18 mouse cellular contexts compared by ENCODE assay signal in the genomic region with DNA sequence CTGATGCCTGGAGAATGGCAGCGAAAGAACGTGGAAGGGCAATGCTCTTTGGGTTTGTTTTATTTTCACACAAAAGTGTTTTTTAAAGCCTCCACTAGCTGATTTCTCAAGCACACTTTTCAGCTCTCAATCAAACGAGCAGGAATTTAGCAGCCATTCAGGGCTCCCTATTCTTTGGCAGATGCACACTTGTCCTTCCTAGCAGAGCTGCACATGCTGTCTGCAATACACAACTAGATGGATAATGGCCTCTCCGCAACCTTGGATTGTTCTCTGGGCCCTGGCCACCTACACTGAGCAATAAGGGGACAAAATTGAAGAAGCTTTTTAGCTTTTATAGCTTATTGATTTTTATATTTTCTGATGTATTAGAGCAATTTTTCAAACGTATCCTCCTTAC.
DNase-seq lines count a peak whose midpoint lies in the region; ATAC-seq lines count a peak whose summit lies in the region.
"Had no signal": no experiment of that assay in that cellular context is flagged by ENCODE, and none has a peak within 500 bp of the region (broad histone marks: within the 10 kb centered on the region; RNA-seq: fewer than 3 reads in every experiment).

No protein-coding gene starts in this region.

- no peak overlapping the region for H3K4me2 ChIP-seq in neural tube, embryonic 14.5 days (ENCODE audit: low read depth, low read length)
- no peak overlapping the region for H3K4me2 ChIP-seq in neural tube, embryonic 15.5 days
- no peak overlapping the region for H3K4me2 ChIP-seq in forebrain, embryonic 16.5 days (ENCODE audit: low read length)
- no peak overlapping the region for H3K4me2 ChIP-seq in midbrain, embryonic 11.5 days
- H3K4me2 ChIP-seq: heart, embryonic 15.5 days; limb, embryonic 15.5 days; liver, embryonic 15.5 days had no signal

- no peaks in the 10 kb centered on the region for H3K36me3 ChIP-seq in neural tube, embryonic 14.5 days (ENCODE audit: control insufficient read depth, insufficient read depth, low read length)
- H3K36me3 ChIP-seq in neural tube, embryonic 15.5 days: no peaks in the 10 kb centered on the region
- H3K36me3 ChIP-seq in forebrain, embryonic 16.5 days (ENCODE audit: control insufficient read depth, insufficient read depth): no peaks in the 10 kb centered on the region
- H3K36me3 ChIP-seq in midbrain, embryonic 11.5 days (ENCODE audit: control insufficient read depth, insufficient read depth, low read length): no peaks in the 10 kb centered on the region
- H3K36me3 ChIP-seq: heart, embryonic 15.5 days; limb, embryonic 15.5 days; liver, embryonic 15.5 days had no signal

- peak; percentile 63; the same call in 1 of the 2 replicates for ATAC-seq in neural tube, embryonic 14.5 days (ENCODE audit: low read depth)
- ATAC-seq in neural tube, embryonic 15.5 days (ENCODE audit: low FRiP score): no peak
- peak; percentile 75 for ATAC-seq in forebrain, embryonic 16.5 days
- ATAC-seq in midbrain, embryonic 11.5 days (ENCODE audit: low FRiP score): peak; percentile 81
- ATAC-seq: intestine, embryonic 16.5 days had no signal

- H3K9me3 ChIP-seq in neural tube, embryonic 14.5 days (ENCODE audit: control insufficient read depth, low read length): no peaks in the 10 kb centered on the region
- no peaks in the 10 kb centered on the region for H3K9me3 ChIP-seq in neural tube, embryonic 15.5 days (replicated peaks)
- H3K9me3 ChIP-seq in forebrain, embryonic 16.5 days (ENCODE audit: control insufficient read depth, low read length): no peaks in the 10 kb centered on the region
- no peaks in the 10 kb centered on the region for H3K9me3 ChIP-seq in midbrain, embryonic 11.5 days (ENCODE audit: control insufficient read depth, low read length)
- H3K9me3 ChIP-seq: heart, embryonic 15.5 days; limb, embryonic 15.5 days; liver, embryonic 15.5 days had no signal

- peak; percentile 88 for DNase-seq in midbrain, embryonic 11.5 days (ENCODE audit: low spot score, missing footprints)
- no peak for DNase-seq in frontal cortex, postnatal 10 days (ENCODE audit: low spot score in 2 of 2)
- no peak for DNase-seq in frontal cortex, adult 2 months (ENCODE audit: extremely low spot score in 1 of 2, low spot score in 1 of 2)
- DNase-seq in adrenal gland, postnatal 14 days: no peak
- DNase-seq in adrenal gland, postnatal 10 days: no peak
- DNase-seq: gastrocnemius, postnatal 25 days; heart, postnatal 4 days; right cerebral cortex, postnatal 4 days had no signal

- no peak overlapping the region for H3K9ac ChIP-seq in neural tube, embryonic 14.5 days (replicated peaks; ENCODE audit: low read depth, low read length)
- H3K9ac ChIP-seq in neural tube, embryonic 15.5 days (replicated peaks): no peak overlapping the region
- H3K9ac ChIP-seq in forebrain, embryonic 16.5 days (replicated peaks; ENCODE audit: low read depth, low read length): no peak overlapping the region
- no peak overlapping the region for H3K9ac ChIP-seq in midbrain, embryonic 11.5 days (ENCODE audit: low read length)
- H3K9ac ChIP-seq: heart, embryonic 15.5 days; limb, embryonic 15.5 days; liver, embryonic 15.5 days had no signal

- no peaks in the 10 kb centered on the region for H3K4me1 ChIP-seq in neural tube, embryonic 14.5 days (ENCODE audit: control insufficient read depth, insufficient read depth, low read length)
- no peaks in the 10 kb centered on the region for H3K4me1 ChIP-seq in neural tube, embryonic 15.5 days
- peaks cover 3% of the 10 kb centered on the region; the same call in 1 of the 2 replicates for H3K4me1 ChIP-seq in forebrain, embryonic 16.5 days (replicated peaks; ENCODE audit: control insufficient read depth, insufficient read depth, low read length)
- no peaks in the 10 kb centered on the region for H3K4me1 ChIP-seq in midbrain, embryonic 11.5 days (ENCODE audit: control insufficient read depth, insufficient read depth, low read length)
- H3K4me1 ChIP-seq: heart, embryonic 15.5 days; limb, embryonic 15.5 days; liver, embryonic 15.5 days had no signal

- H3K4me3 ChIP-seq in neural tube, embryonic 14.5 days (ENCODE audit: low read depth, low read length): no peak overlapping the region
- no peak overlapping the region for H3K4me3 ChIP-seq in neural tube, embryonic 15.5 days (replicated peaks)
- no peak overlapping the region for H3K4me3 ChIP-seq in forebrain, embryonic 16.5 days (replicated peaks; ENCODE audit: low read length)
- H3K4me3 ChIP-seq in midbrain, embryonic 11.5 days (ENCODE audit: low read depth, low read length): no peak overlapping the region
- H3K4me3 ChIP-seq: heart, embryonic 15.5 days; layer of hippocampus, adult 2 months; limb, embryonic 15.5 days; liver, embryonic 15.5 days had no signal

- no peak overlapping the region for H3K27ac ChIP-seq in neural tube, embryonic 14.5 days (ENCODE audit: low read depth, low read length)
- no peak overlapping the region for H3K27ac ChIP-seq in neural tube, embryonic 15.5 days (replicated peaks)
- H3K27ac ChIP-seq in forebrain, embryonic 16.5 days (ENCODE audit: low read length): no peak overlapping the region
- H3K27ac ChIP-seq in midbrain, embryonic 11.5 days (ENCODE audit: low read depth, low read length): no peak overlapping the region
- H3K27ac ChIP-seq: heart, embryonic 15.5 days; layer of hippocampus, adult 2 months; limb, embryonic 15.5 days; liver, embryonic 15.5 days; macrophage; stomach, postnatal 0 days had no signal

- H3K27me3 ChIP-seq in neural tube, embryonic 14.5 days (ENCODE audit: control insufficient read depth, insufficient read depth, low read length): no peaks in the 10 kb centered on the region
- H3K27me3 ChIP-seq in neural tube, embryonic 15.5 days (replicated peaks): no peaks in the 10 kb centered on the region
- no peaks in the 10 kb centered on the region for H3K27me3 ChIP-seq in forebrain, embryonic 16.5 days (replicated peaks; ENCODE audit: control insufficient read depth, insufficient read depth, low read length)
- H3K27me3 ChIP-seq in midbrain, embryonic 11.5 days (ENCODE audit: control insufficient read depth, insufficient read depth, low read length): no peaks in the 10 kb centered on the region
- H3K27me3 ChIP-seq: heart, embryonic 15.5 days; limb, embryonic 15.5 days; liver, embryonic 15.5 days had no signal

- WGBS in neural tube, embryonic 14.5 days: 59% methylated on average over 5 of the region's 5 CpGs
- WGBS in neural tube, embryonic 15.5 days: 53% methylated on average over 5 of the region's 5 CpGs
- WGBS in forebrain, embryonic 16.5 days: 30% methylated on average over 5 of the region's 5 CpGs
- 43% methylated on average over 5 of the region's 5 CpGs for WGBS in midbrain, embryonic 11.5 days
